In the genomic region with DNA sequence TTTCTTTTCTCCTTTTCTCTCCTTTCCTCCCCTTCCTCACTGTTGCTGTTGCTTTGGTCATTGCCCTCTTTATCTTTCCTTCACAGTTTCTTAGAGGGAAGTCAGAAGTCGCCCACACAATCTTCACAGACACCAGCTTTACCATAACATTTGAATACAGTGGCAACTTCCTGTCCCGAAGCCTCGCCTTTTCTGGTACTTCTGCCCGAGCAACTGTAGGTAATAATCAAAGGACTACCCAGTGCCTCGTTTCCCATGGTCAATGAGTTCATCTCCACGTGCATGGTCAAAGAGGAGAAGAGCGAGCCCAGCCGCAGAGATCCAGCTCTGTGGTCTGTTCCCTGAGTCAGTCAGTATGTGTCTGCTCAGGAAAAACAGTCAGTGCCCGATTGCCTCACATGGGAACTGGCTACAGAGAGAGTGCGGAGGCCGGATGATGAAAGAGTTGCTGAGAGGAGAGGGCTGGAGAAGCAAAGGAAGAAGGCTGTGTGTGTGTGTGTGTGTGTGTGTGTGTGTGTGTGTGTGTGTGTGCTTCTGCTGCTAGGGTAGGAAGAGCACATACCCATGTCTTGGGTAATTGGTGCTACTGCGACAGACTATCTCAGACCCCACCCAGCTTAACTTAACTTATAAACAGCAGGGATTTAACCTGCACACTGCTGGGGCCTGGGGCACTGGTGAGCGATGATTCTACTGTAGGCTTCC, we compare ENCODE assay signal across 8 mouse cellular contexts.
DNase-seq lines count a peak whose midpoint lies in the region; ATAC-seq and TF ChIP-seq lines count a peak whose summit lies in the region.

No protein-coding gene starts in this region.

- peak; percentile 25 for ATAC-seq in liver, embryonic 14.5 days (ENCODE audit: insufficient read depth)
- no peak for ATAC-seq in forebrain, embryonic 13.5 days

- peak; percentile 73 for DNase-seq in layer of hippocampus, adult 9-11 months
- DNase-seq in layer of hippocampus, adult 8-10 months (ENCODE audit: low spot score in 2 of 2) = no peak
- DNase-seq in liver, embryonic 14.5 days (ENCODE audit: low read depth in 3 of 3, low spot score in 3 of 3) = no peak
- peak; percentile 84 to 89 for DNase-seq in spleen, postnatal 36 days (ENCODE audit: low spot score in 2 of 2)
- no peak for DNase-seq in midbrain, embryonic 10.5 days (ENCODE audit: low spot score)
- DNase-seq in cerebellum, postnatal 14 days = no peak

- H3K9me3 ChIP-seq in liver, embryonic 14.5 days (ENCODE audit: control insufficient read depth, low read length) = no peaks in the 10 kb centered on the region
- H3K9me3 ChIP-seq in midbrain, embryonic 10.5 days (replicated peaks) = no peaks in the 10 kb centered on the region
- no peaks in the 10 kb centered on the region for H3K9me3 ChIP-seq in forebrain, embryonic 13.5 days (replicated peaks)

- no peaks in the 10 kb centered on the region for H3K4me1 ChIP-seq in embryonic fibroblast, embryonic 13.5 days (ENCODE audit: control insufficient read depth, insufficient read depth, low read length)
- peaks cover 40% of the 10 kb centered on the region in 2 experiments for H3K4me1 ChIP-seq in liver, embryonic 14.5 days (replicated peaks; ENCODE audit: control insufficient read depth in 2 of 2, insufficient read depth in 2 of 2, low read length in 1 of 2)
- no peaks in the 10 kb centered on the region for H3K4me1 ChIP-seq in midbrain, embryonic 10.5 days
- no peaks in the 10 kb centered on the region for H3K4me1 ChIP-seq in forebrain, embryonic 13.5 days

- H3K27ac ChIP-seq in embryonic fibroblast, embryonic 13.5 days (ENCODE audit: insufficient read depth, low read length) = peak overlapping the region; percentile 7; the same call in 1 of the 2 replicates
- H3K27ac ChIP-seq in liver, embryonic 14.5 days = peak overlapping the region; percentile 69
- H3K27ac ChIP-seq in midbrain, embryonic 10.5 days (replicated peaks) = no peak overlapping the region
- H3K27ac ChIP-seq in forebrain, embryonic 13.5 days = no peak overlapping the region

- H3K4me3 ChIP-seq in embryonic fibroblast, embryonic 13.5 days (ENCODE audit: insufficient read depth, low read length) = no peak overlapping the region
- no peak overlapping the region for H3K4me3 ChIP-seq in liver, embryonic 14.5 days (ENCODE audit: insufficient read depth in 1 of 2, low read depth in 2 of 2, low read length in 2 of 2)
- H3K4me3 ChIP-seq in midbrain, embryonic 10.5 days = no peak overlapping the region
- H3K4me3 ChIP-seq in forebrain, embryonic 13.5 days = no peak overlapping the region

- H3K4me2 ChIP-seq in liver, embryonic 14.5 days (ENCODE audit: low read depth) = peak overlapping the region; percentile 20
- H3K4me2 ChIP-seq in forebrain, embryonic 13.5 days = no peak overlapping the region

- H3K36me3 ChIP-seq in liver, embryonic 14.5 days (replicated peaks; ENCODE audit: control insufficient read depth, insufficient read depth, low read depth) = no peaks in the 10 kb centered on the region
- no peaks in the 10 kb centered on the region for H3K36me3 ChIP-seq in midbrain, embryonic 10.5 days
- no peaks in the 10 kb centered on the region for H3K36me3 ChIP-seq in forebrain, embryonic 13.5 days (ENCODE audit: poor library complexity, severe bottlenecking)

- no peak for TF ChIP-seq CTCF in embryonic fibroblast, embryonic 13.5 days (IDR thresholded peaks at IDR 0.05; ENCODE audit: borderline replicate concordance, insufficient read depth, low read length)
- no peak for TF ChIP-seq CTCF in liver, embryonic 14.5 days (IDR thresholded peaks at IDR 0.05; ENCODE audit: low read depth)

- WGBS in liver, embryonic 14.5 days (ENCODE audit: insufficient replicate concordance) = 11% methylated on average over 13 of the region's 13 CpGs
- 84% methylated on average over 13 of the region's 13 CpGs for WGBS in midbrain, embryonic 10.5 days
- 78% methylated on average over 13 of the region's 13 CpGs for WGBS in forebrain, embryonic 13.5 days

- H3K27me3 ChIP-seq in liver, embryonic 14.5 days (ENCODE audit: control insufficient read depth, insufficient read depth, low read length) = no peaks in the 10 kb centered on the region
- H3K27me3 ChIP-seq in midbrain, embryonic 10.5 days (ENCODE audit: low read depth, poor library complexity, severe bottlenecking) = no peaks in the 10 kb centered on the region
- no peaks in the 10 kb centered on the region for H3K27me3 ChIP-seq in forebrain, embryonic 13.5 days

- TF ChIP-seq EP300 in liver, embryonic 14.5 days (IDR thresholded peaks at IDR 0.05; ENCODE audit: low read depth) = no peak

- TF ChIP-seq POLR2A in embryonic fibroblast, embryonic 13.5 days (IDR thresholded peaks at IDR 0.05; ENCODE audit: low read depth, low read length) = no peak

- H3K9ac ChIP-seq in liver, embryonic 14.5 days (replicated peaks) = no peak overlapping the region
- H3K9ac ChIP-seq in forebrain, embryonic 13.5 days = no peak overlapping the region

Comparison
In these comparisons a context has a peak if more than half of its experiments do, and no peak if none do; other contexts are left out.
1. DNase-seq: peak in layer of hippocampus, adult 9-11 months (single experiment) and spleen, postnatal 36 days (2 of 2); none in layer of hippocampus, adult 8-10 months (0 of 2), liver, embryonic 14.5 days (0 of 3), midbrain, embryonic 10.5 days (single experiment) and cerebellum, postnatal 14 days (0 of 2).
2. H3K27ac ChIP-seq: peak in embryonic fibroblast, embryonic 13.5 days (single experiment) and liver, embryonic 14.5 days (single experiment); none in midbrain, embryonic 10.5 days (single experiment) and forebrain, embryonic 13.5 days (single experiment).